Mouse (Mus musculus) liver, embryonic 14.5 days (tissue): ENCODE measurements at regions not wholly inside any gene's neighbourhood (a gene's known extent, or its start where the extent isn't known, plus 50 kb on each side); places are given as distances from the start of the nearest gene placed in this dataset.

Experiments used
- ATAC-seq: fragments of 200-750 bp; cut with Nextera tagmentation; 2 replicates; pipeline ENCODE4 v1.8.0; 2017; ENCODE audit warnings: moderate number of reproducible peaks, mild to moderate bottlenecking, moderate library complexity; ENCODE audit not compliant: insufficient read depth
- DNase-seq, 3 experiments: peaks; one replicate each; pipeline ENCODE4 v3.0.0-alpha.2; 2012 to 2013; ENCODE audit warnings: low read depth in 3 of 3, low spot score in 3 of 3
- H3K27ac ChIP-seq: fragments of 300-500 bp; sonication (generic); 2 replicates; pipeline ENCODE4 v1.5.1; 2014; ENCODE audit warnings: moderate library complexity, mild to moderate bottlenecking, control low read depth, inconsistent platforms
- H3K27me3 ChIP-seq: fragments of 300-500 bp; sonication (generic); 2 replicates; pipeline ENCODE4 v1.6.1; 2014; ENCODE audit warnings: mild to moderate bottlenecking, low read length, moderate library complexity; ENCODE audit not compliant: control insufficient read depth, insufficient read depth
- H3K36me3 ChIP-seq: fragments of 300-500 bp; sonication (generic); replicated peaks from 2 replicates; pipeline ENCODE4 v1.6.1; 2014; ENCODE audit warnings: low read depth; ENCODE audit not compliant: control insufficient read depth, insufficient read depth
- H3K4me1 ChIP-seq, 2 experiments: fragments of 200-500 bp in 1 of 2; fragments of 300-500 bp in 1 of 2; sonication (generic) in 1 of 2; replicated peaks; 2 replicates each; pipeline ENCODE4 v1.6.1; 2012 to 2014; ENCODE audit warnings: antibody characterized with exemption in 1 of 2, inconsistent platforms in 1 of 2, low read length in 1 of 2; ENCODE audit not compliant: control insufficient read depth in 2 of 2, insufficient read depth in 2 of 2
- H3K4me2 ChIP-seq: fragments of 300-500 bp; sonication (generic); 2 replicates; pipeline ENCODE4 v1.6.1; 2014; ENCODE audit warnings: low read depth, mild to moderate bottlenecking, control low read depth, moderate library complexity
- H3K4me3 ChIP-seq, 2 experiments: fragments of 200-500 bp in 1 of 2; fragments of 300-500 bp in 1 of 2; sonication (generic) in 1 of 2; 2 replicates each; pipeline ENCODE4 v1.5.1; 2012 to 2014; ENCODE audit warnings: low read depth in 2 of 2, low read length in 2 of 2, mild to moderate bottlenecking in 2 of 2, control low read depth in 1 of 2, inconsistent platforms in 1 of 2, moderate library complexity in 1 of 2; ENCODE audit not compliant: insufficient read depth in 1 of 2
- H3K9ac ChIP-seq: fragments of 300-500 bp; sonication (generic); replicated peaks from 2 replicates; pipeline ENCODE4 v1.6.1; 2014; ENCODE audit warnings: mild to moderate bottlenecking, control low read depth, moderate library complexity
- H3K9me3 ChIP-seq: fragments of 300-500 bp; sonication (generic); 2 replicates; pipeline ENCODE4 v1.6.1; 2016; ENCODE audit warnings: low read length, mixed read lengths; ENCODE audit not compliant: control insufficient read depth
- CTCF ChIP-seq: IDR thresholded peaks from 2 replicates; pipeline ENCODE4 v1.5.1; 2016; ENCODE audit warnings: antibody characterized with exemption, low read depth, control low read depth
- EP300 ChIP-seq: IDR thresholded peaks from 2 replicates; pipeline ENCODE4 v1.6.1; 2016; ENCODE audit warnings: antibody characterized with exemption, low read depth
- WGBS: fragments of 180-500 bp; shearing (Covaris S2); extraction: QIAGEN DNeasy Blood & Tissue Kit; methylation state at CpG from one replicate; pipeline ENCODE4 v1.1.7; 2014; ENCODE audit not compliant: insufficient replicate concordance; 5-methylcytosine and 5-hydroxymethylcytosine counted together

- Histone ChIP-seq H3K36me3 (no peaks in the 10 kb centered on the region), H3K27me3 (no peaks in the 10 kb centered on the region), H3K27ac (no peak overlapping the region), H3K9me3 (no peaks in the 10 kb centered on the region), H3K4me2 (no peak overlapping the region), H3K4me1 (no peaks in the 10 kb centered on the region), H3K9ac (no peak overlapping the region), H3K4me3 (no peak overlapping the region)
- no peak for TF ChIP-seq CTCF
- TF ChIP-seq EP300 = no peak
- ATAC-seq (no peak), DNase-seq (no peak)
- WGBS = 81% methylated on average over 14 of the region's 15 CpGs
Measured at GRCm38 (mm10) chr13:16100253-16100652, 88.6 kb downstream of the Inhba start.

- no peak for ATAC-seq
- Histone ChIP-seq H3K4me3 (no peak overlapping the region), H3K27me3 (no peaks in the 10 kb centered on the region), H3K9me3 (no peaks in the 10 kb centered on the region), H3K4me2 (no peak overlapping the region), H3K4me1 (no peaks in the 10 kb centered on the region), H3K27ac (no peak overlapping the region), H3K9ac (no peak overlapping the region), H3K36me3 (no peaks in the 10 kb centered on the region)
- TF ChIP-seq EP300 (no peak), CTCF (no peak)
- DNase-seq = no peak
- WGBS = 54% methylated on average over 2 of the region's 2 CpGs
Measured at GRCm38 (mm10) chr13:16114837-16115236, 103.2 kb downstream of the Inhba start.

GRCm38 (mm10) chr13:16146686-16147085 lies 135.0 kb downstream of the Inhba start:
- H3K27ac ChIP-seq = no peak overlapping the region
- ATAC-seq (no peak), DNase-seq (no peak)
- H3K4me3 ChIP-seq = no peak overlapping the region
- H3K9ac ChIP-seq = no peak overlapping the region
- H3K4me1 ChIP-seq = no peaks in the 10 kb centered on the region
- H3K36me3 ChIP-seq = no peaks in the 10 kb centered on the region
- no peaks in the 10 kb centered on the region for H3K9me3 ChIP-seq
- no peak overlapping the region for H3K4me2 ChIP-seq
- H3K27me3 ChIP-seq = no peaks in the 10 kb centered on the region
- no peak for TF ChIP-seq EP300
- no peak for TF ChIP-seq CTCF

GRCm38 (mm10) chr13:16154926-16155325 lies 143.3 kb downstream of the Inhba start:
- Histone ChIP-seq H3K36me3 (no peaks in the 10 kb centered on the region), H3K27me3 (no peaks in the 10 kb centered on the region), H3K9me3 (no peaks in the 10 kb centered on the region), H3K4me3 (no peak overlapping the region), H3K9ac (no peak overlapping the region), H3K27ac (no peak overlapping the region), H3K4me2 (no peak overlapping the region), H3K4me1 (no peaks in the 10 kb centered on the region)
- ATAC-seq (no peak), DNase-seq (no peak)
- 59% methylated on average over 1 of the region's 1 CpGs for WGBS
- TF ChIP-seq EP300 = no peak
- TF ChIP-seq CTCF = no peak

GRCm38 (mm10) chr13:16165204-16165894 lies 153.7 kb downstream of the Inhba start:
- no peak for ATAC-seq
- no peak overlapping the region for H3K4me2 ChIP-seq
- H3K9ac ChIP-seq = no peak overlapping the region
- no peaks in the 10 kb centered on the region for H3K36me3 ChIP-seq
- no peak for DNase-seq
- H3K27me3 ChIP-seq = no peaks in the 10 kb centered on the region
- no peaks in the 10 kb centered on the region for H3K9me3 ChIP-seq
- no peak overlapping the region for H3K27ac ChIP-seq
- no peak overlapping the region for H3K4me3 ChIP-seq
- WGBS = 57% methylated on average over 5 of the region's 5 CpGs
- TF ChIP-seq CTCF (no peak), EP300 (no peak)
- H3K4me1 ChIP-seq = no peaks in the 10 kb centered on the region
